Mouse (Mus musculus) bone marrow, adult 2 months (tissue): Measurements from ENCODE around the gene Casq2. TPM values are rescaled to one million over a fixed set of nuclear protein-coding genes. Genes with fewer than 3 reads are reported as not detected.

Source experiments
- H3K27ac ChIP-seq: fragments of 200-500 bp; 2 replicates; pipeline ENCODE4 v1.5.1; 2012; ENCODE audit warnings: low read depth, mild to moderate bottlenecking, control low read depth, inconsistent platforms, low read length; ENCODE audit not compliant: control insufficient read depth, poor library complexity, insufficient read depth
- H3K4me1 ChIP-seq: fragments of 200-500 bp; 2 replicates; pipeline ENCODE4 v1.6.1; 2011; ENCODE audit warnings: low read length; ENCODE audit not compliant: control insufficient read depth, insufficient read depth
- H3K4me3 ChIP-seq: fragments of 200-500 bp; replicated peaks from 2 replicates; pipeline ENCODE3; 2011; ENCODE audit warnings: mild to moderate bottlenecking, low read depth, low read length, control low read depth; ENCODE audit not compliant: control insufficient read depth
- CTCF ChIP-seq: fragments of 200-500 bp; IDR thresholded peaks from 2 replicates; pipeline ENCODE4 v1.5.1; 2011; ENCODE audit warnings: low read length, control low read depth; ENCODE audit not compliant: control insufficient read depth, insufficient read depth
- POLR2A ChIP-seq: fragments of 200-500 bp; IDR thresholded peaks from 2 replicates; pipeline ENCODE4 v1.6.1; 2011; ENCODE audit warnings: low read depth, mild to moderate bottlenecking, control low read depth, low read length, borderline replicate concordance; ENCODE audit not compliant: control insufficient read depth
- WGBS: fragments of 180-500 bp; shearing (Covaris S2); methylation state at CpG from one replicate; pipeline ENCODE4 v1.1.7; 2018; 5-methylcytosine and 5-hydroxymethylcytosine counted together
- polyA plus RNA-seq: library from polyadenylated mRNA; stranded (reverse); fragments of >200 nt; gene quantifications from 2 replicates; pipeline ENCODE4 v1.2.4, GENCODE M21; 2011; ENCODE audit warnings: low replicate concordance; ENCODE audit not compliant: missing spikeins, insufficient read depth, insufficient read length

Casq2 gene
- polyA plus RNA-seq, 1 experiment = not detected

DNA sequence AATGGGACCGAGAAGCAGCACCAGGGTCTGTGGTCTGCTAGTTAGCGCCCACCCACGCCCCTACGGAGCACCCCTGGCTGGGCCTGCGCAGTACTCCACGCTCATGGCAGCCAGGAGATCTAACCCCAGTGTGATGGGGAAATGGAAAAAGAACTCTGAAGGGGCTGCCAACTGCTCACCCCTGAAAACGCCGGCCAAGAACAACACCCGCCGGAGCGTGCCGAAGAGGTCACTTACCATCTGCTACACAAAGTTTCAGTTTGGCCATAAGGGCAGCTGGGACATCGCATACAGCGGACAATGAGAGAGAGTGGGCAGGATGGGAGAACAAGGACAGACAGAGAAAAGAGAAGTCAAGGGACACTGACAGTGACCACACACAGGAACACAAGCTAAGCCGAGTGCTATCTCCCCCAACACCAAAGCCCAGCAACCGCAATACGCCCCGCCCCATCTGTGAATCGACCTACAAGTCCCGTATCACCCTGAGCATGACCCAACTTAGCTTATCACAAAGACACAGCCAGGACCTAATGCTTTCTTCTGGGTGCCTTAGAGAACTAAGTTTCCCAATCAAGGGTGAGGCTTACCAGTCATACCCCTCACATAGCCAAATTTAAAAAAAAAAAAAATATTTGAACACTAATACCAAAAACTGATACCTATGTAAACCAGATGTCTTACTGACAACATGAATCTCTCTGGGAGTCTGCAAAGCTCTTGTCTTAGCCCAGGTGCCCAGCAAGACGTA, 79.5 kb downstream of the Casq2 start:
- 70% methylated on average over 21 of the region's 21 CpGs for WGBS
- TF ChIP-seq POLR2A (peak; percentile 57; the same call in 1 of the 2 replicates), CTCF (no peak)
- Histone ChIP-seq H3K27ac (peak overlapping the region; percentile 94), H3K4me3 (peak overlapping the region; percentile 75), H3K4me1 (no peaks in the 10 kb centered on the region)

GRCm38 (mm10) chr3:102166287-102166620, 80.0 kb downstream of the Casq2 start:
- Histone ChIP-seq H3K4me3 (no peak overlapping the region), H3K4me1 (no peaks in the 10 kb centered on the region), H3K27ac (peak overlapping the region; percentile 94)
- TF ChIP-seq CTCF (no peak), POLR2A (no peak)
- WGBS = 68% methylated on average over 4 of the region's 4 CpGs

DNA sequence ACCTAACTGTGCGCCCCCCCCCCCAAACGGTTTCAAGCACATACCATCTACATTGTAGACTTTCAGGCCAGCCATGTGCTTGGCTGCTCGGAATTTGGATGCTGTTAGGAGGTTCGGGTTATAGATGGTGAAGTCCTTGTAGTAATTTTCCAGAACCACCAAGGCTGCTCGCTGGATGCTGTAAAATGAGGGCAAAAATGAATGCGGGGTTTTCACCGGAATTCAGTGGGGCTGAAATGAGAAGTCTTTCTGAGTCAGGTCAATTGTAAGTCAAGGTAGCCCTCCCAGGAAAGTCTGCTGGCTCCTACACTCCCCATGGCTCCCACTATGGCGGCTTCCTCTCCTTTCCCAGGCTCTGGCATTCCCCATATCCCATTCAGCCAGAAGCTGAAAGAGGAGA, 80.6 kb downstream of the Casq2 start:
- WGBS = 81% methylated on average over 8 of the region's 8 CpGs
- H3K4me1 ChIP-seq = no peaks in the 10 kb centered on the region

DNA sequence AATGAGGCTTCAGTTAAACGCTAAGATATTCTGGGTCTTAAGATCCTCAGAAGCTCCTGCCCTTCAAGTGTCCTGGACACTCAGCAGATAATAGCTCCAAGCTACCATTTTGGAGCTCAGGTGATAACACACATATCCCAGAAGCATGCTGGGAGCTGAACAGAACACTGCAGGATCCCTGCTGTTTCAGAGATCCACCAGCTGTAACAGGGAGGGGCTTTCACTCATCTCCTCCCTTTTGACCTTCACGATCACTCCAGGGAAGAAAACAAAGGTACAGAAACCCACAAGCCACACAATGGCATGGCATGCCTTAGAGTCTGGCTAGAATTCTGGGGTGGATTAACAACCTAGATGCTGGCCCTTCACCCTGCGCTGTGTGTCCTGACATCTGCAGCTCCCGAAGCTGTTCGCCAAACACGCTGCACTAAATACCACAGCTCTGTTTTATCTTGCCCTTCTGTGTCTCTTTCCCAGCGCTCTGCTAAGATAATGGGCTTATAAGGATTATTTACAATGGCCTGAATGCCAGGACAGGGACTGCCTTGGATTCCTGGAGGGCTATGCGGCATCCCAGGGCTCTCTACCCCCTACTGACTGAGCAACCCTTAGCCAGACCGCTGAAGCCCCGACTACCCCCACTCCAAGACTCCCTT, 81.5 kb downstream of the Casq2 start:
- peak overlapping the region; percentile 28; the same call in 1 of the 2 replicates for H3K27ac ChIP-seq
- H3K4me3 ChIP-seq = no peak overlapping the region
- no peaks in the 10 kb centered on the region for H3K4me1 ChIP-seq
- TF ChIP-seq CTCF = no peak
- TF ChIP-seq POLR2A = no peak
- 62% methylated on average over 10 of the region's 10 CpGs for WGBS

More for the DNA sequence above, 80.6 kb downstream of the Casq2 start:
- Histone ChIP-seq H3K27ac (peak overlapping the region; percentile 47), H3K4me3 (no peak overlapping the region)
- TF ChIP-seq POLR2A (no peak), CTCF (no peak)

- TF ChIP-seq CTCF (no peak), POLR2A (no peak)
- 48% methylated on average over 13 of the region's 13 CpGs for WGBS
- Histone ChIP-seq H3K4me1 (no peaks in the 10 kb centered on the region), H3K4me3 (no peak overlapping the region), H3K27ac (no peak overlapping the region)
These were observed 83.1 kb downstream of the Casq2 start for GRCm38 (mm10) chr3:102169197-102169905.

- no peak overlapping the region for H3K27ac ChIP-seq
- WGBS = 81% methylated on average over 8 of the region's 8 CpGs
- H3K4me1 ChIP-seq = no peaks in the 10 kb centered on the region
- no peak overlapping the region for H3K4me3 ChIP-seq
- TF ChIP-seq CTCF = no peak
- TF ChIP-seq POLR2A = no peak
These were observed 88.1 kb downstream of the Casq2 start for GRCm38 (mm10) chr3:102174118-102174865.

- 91% methylated on average over 18 of the region's 18 CpGs for WGBS
- TF ChIP-seq POLR2A (no peak), CTCF (no peak)
- H3K4me1 ChIP-seq = no peaks in the 10 kb centered on the region; the same call in 1 of the 2 replicates
These were observed 89.5 kb downstream of the Casq2 start for GRCm38 (mm10) chr3:102175701-102176100.

GRCm38 (mm10) chr3:102176116-102176515, 89.9 kb downstream of the Casq2 start:
- Histone ChIP-seq H3K4me3 (no peak overlapping the region), H3K27ac (no peak overlapping the region), H3K4me1 (no peaks in the 10 kb centered on the region; the same call in 1 of the 2 replicates)
- WGBS = 86% methylated on average over 5 of the region's 5 CpGs
- TF ChIP-seq CTCF = no peak
- no peak for TF ChIP-seq POLR2A

More at GRCm38 (mm10) chr3:102175701-102176100, 89.5 kb downstream of the Casq2 start:
- no peak overlapping the region for H3K27ac ChIP-seq
- no peak overlapping the region for H3K4me3 ChIP-seq
